Mouse (Mus musculus) cortical plate, adult 2 months (tissue): ENCODE results near the gene Slc1a5. TPM values are rescaled to one million over a fixed set of nuclear protein-coding genes. Genes with fewer than 3 reads are reported as not detected.

Experiments
- H3K27ac ChIP-seq: fragments of 200-500 bp; 2 replicates; pipeline ENCODE4 v1.5.1; 2012; ENCODE audit warnings: low read length, control low read depth, inconsistent platforms; ENCODE audit not compliant: insufficient read depth
- H3K4me1 ChIP-seq: fragments of 200-500 bp; 2 replicates; pipeline ENCODE4 v1.6.1; 2011; ENCODE audit warnings: low read length; ENCODE audit not compliant: control insufficient read depth, insufficient read depth
- H3K4me3 ChIP-seq: fragments of 200-500 bp; 2 replicates; pipeline ENCODE4 v1.5.1; 2011; ENCODE audit warnings: mild to moderate bottlenecking, low read length, control low read depth; ENCODE audit not compliant: insufficient read depth
- CTCF ChIP-seq: fragments of 200-500 bp; IDR thresholded peaks from 2 replicates; pipeline ENCODE4 v1.5.1; 2011; ENCODE audit warnings: mild to moderate bottlenecking, control low read depth, low read length; ENCODE audit not compliant: insufficient read depth; ENCODE audit errors: extremely low read depth
- POLR2A ChIP-seq: fragments of 200-500 bp; IDR thresholded peaks from 2 replicates; pipeline ENCODE4 v1.6.1; 2011; ENCODE audit warnings: mild to moderate bottlenecking, low read length, control low read depth; ENCODE audit not compliant: insufficient read depth; ENCODE audit errors: extremely low read depth
- polyA plus RNA-seq: library from polyadenylated mRNA; depleted of rRNA; stranded (reverse); fragments of >200 nt; gene quantifications from 2 replicates; pipeline ENCODE4 v1.2.3, GENCODE M21; 2012; rRNA removed

Gene Slc1a5
- 5.7 and 6.1 TPM in 2 replicates for polyA plus RNA-seq

DNA sequence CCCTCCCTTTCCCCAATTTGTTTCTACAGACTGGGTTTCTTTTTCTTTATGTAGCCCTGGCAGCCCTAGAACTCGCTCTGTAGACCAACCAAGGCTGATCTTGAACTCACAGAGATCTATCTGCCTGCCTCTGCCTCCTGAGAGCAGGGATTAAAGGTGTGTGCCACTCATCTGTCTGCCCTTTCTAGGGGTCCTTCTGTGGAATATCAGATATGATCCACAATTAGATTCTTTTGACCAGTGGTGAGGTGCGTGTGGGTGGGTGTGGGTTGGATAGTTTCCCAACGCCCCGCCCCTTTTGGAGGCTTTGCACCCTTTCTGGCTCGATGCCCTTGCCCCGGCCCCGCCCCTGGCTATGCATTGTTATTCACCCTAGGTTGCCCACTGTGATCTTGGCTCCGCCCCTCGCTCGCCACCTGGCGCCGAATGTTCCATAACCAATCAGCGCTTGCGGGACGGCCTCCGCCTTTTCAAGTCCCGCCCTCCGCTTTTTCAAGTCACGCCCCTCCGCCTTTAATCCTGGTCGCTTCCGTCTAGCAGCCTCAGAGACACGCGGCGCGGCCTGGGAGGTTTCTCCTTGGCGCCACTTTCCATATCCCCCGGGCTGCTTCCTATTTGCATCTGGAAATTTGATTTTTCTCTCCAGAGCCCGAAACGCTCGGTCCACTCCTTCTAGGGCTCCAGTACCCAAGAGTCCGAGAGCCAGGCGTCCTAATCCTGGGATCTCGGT is at the start of gene Slc1a5:
Gene Slc1a5 (plus strand): TSS at position 516 of the 730 bp plus-strand sequence.
- Histone ChIP-seq H3K27ac (no peak within 1 kb of the TSS), H3K4me1 (peaks cover 2% of the 10 kb centered on the region; the same call in 1 of the 2 replicates), H3K4me3 (peak within 1 kb of the TSS; percentile 38)
- TF ChIP-seq POLR2A (peak; percentile 70), CTCF (no peak)

DNA sequence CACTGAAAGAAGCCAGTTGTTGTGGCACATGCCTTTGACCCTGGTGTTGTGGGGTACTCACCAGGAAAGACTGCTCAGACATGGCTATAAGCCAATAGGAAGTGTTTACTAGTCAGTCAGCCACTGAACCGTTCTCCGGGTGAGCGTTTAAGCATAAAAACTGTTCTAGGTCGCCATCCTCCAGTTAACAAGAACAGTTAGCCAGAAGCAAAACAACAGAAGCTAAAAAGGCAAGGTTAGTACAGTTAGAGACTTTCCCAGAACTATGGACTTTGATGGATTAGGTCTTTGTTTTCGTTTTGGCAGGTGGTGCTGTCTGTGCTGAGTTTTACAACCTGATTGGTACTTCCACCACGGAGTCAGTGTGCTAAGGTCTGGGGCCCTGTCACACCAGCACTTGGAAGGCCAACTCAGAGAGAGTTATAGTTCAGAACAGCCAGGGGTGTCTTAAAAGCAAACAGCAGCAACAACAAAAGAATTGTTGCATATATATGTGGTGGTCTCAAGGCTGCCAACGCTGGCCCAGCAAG is 49.2 kb upstream of the Slc1a5 start:
- Histone ChIP-seq H3K4me3 (no peak overlapping the region), H3K4me1 (peaks cover 2% of the 10 kb centered on the region; the same call in 1 of the 2 replicates), H3K27ac (no peak overlapping the region)
- TF ChIP-seq CTCF, result no peak
- no peak for TF ChIP-seq POLR2A

DNA sequence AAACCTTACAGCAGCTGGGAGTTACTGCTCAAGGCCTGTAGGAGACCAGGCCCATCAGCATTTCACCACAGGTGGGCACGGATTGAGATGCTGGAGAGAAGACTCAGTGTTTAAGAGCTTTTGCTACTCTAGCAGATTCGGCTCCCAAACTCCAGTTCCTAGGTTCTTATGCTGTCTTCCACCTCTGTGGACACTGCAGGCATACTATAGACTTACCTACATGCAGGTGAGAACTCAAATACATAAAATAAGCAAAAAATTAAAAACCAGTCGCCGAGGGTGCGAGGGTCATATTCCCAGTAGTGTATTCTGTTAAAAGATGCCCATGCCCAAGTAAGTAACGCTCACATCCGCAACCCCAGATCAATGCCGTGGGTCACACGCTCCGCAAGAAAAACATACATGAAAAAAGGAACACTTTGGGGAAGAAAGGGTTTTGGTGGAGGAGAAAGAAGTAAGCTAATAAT is 43.5 kb upstream of the Slc1a5 start:
- TF ChIP-seq CTCF, result no peak
- no peak for TF ChIP-seq POLR2A
- Histone ChIP-seq H3K4me1 (peaks cover 4% of the 10 kb centered on the region), H3K27ac (no peak overlapping the region; the same call in 1 of the 2 replicates), H3K4me3 (peak overlapping the region; percentile 65)

DNA sequence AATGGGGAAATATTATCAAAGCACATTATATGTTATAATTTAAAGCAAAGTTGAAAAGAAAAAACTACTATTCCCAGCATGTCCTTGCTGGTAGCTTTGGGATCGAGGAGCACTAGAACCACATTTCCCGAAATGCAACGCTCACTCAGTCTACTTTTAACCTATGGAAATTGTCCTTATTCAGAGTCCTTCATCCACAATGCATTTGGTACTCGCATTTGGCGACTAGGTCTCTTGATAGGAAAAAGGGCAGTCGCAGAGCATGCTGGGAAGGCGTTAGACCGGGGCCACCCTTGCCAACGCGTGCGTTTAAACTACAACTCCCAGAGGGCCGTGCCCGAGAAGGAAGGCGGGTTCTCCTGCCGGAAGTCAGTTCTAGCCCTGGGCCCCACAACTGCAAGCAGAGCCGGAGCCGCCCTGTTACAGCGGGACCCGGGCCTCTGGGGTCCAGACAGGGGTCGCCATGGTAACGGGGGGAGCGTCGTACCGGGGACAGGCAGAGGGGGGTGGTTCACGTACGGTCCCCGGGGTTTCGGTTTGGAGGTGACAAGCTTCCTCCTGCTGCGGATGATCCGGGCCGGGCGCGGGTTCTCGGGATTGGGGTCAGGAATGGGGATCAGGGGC is 43.0 kb upstream of the Slc1a5 start, which contains the start of gene Ap2s1:
Gene Ap2s1 (plus strand): TSS at position 338 of the 624 bp plus-strand sequence.
- TF ChIP-seq POLR2A, result peak; percentile 64
- no peak for TF ChIP-seq CTCF
- Histone ChIP-seq H3K4me1 (peaks cover 4% of the 10 kb centered on the region), H3K4me3 (peak within 1 kb of the TSS; percentile 65), H3K27ac (no peak within 1 kb of the TSS; the same call in none of the 2 replicates)

DNA sequence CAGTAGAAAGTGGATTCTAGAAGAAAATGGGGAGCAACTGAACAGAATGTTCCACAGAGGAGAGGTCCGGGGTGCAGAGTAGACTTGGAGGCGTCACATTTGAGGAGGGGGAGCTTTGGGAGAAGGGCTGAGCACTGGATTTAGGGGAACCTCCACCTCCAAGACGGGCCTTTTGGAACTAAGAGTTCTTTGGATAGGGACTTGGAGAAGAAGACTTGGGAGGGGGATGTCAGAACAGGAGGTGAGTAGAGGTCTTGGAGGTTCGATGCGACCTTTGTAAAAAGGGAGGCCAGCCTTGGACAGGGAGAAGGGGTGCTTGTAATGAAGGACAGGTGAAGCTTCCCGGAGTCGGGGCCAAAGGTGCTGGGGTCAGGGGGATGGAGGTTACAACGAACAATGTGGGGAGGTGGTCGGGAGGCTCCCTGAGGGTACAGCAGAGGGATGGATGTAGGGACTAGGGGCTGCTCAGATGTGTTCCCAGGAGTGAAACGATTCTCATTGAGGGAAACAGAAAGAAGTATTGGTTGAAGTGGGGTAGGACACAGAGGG is 42.0 kb upstream of the Slc1a5 start:
- H3K4me3 ChIP-seq, result peak overlapping the region; percentile 65
- H3K4me1 ChIP-seq, result peaks cover 4% of the 10 kb centered on the region
- H3K27ac ChIP-seq, result no peak overlapping the region
- no peak for TF ChIP-seq CTCF

DNA sequence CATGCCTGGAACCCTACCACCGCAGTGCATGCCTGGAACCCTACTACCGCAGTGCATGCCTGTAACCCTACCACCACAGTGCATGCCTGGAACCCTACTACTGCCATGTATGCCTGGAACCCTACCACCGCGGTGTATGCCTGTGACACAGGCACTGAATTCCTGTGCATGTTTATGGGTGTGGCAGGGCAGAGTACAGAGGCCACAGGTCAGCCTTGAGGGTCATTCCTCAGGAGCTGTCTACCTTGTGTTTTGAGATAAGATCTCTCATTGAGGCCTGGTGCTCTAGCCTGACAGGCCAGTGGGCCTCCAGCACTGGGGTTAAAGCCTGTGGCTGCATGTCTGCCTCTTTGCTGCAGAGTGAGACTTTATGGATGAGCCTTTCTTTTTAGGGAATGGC is 35.8 kb upstream of the Slc1a5 start:
- TF ChIP-seq POLR2A, result no peak
- no peak for TF ChIP-seq CTCF
- H3K4me3 ChIP-seq, result no peak overlapping the region
- H3K27ac ChIP-seq, result peak overlapping the region; percentile 21; the same call in 1 of the 2 replicates
- H3K4me1 ChIP-seq, result no peaks in the 10 kb centered on the region

DNA sequence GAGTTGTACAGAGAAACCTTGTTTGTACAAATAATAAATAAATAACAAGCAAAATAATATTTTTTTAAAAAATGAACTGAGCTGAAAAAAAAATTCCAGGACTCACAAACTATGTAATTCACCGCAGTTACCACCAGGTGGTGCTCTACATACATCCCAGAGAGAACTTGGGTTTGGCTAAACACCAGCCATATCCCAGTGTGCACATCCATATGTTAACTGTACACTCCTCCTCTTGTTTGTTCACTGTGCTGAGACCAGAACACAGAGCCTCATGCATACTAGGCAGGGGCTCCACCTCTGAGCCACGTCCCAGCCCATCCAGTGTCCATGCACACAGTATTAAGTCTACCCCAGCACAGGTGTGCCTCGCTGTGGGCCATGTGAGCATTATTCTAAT is 35.0 kb upstream of the Slc1a5 start:
- no peak overlapping the region for H3K4me3 ChIP-seq
- H3K4me1 ChIP-seq, result no peaks in the 10 kb centered on the region
- TF ChIP-seq CTCF (peak; percentile 64), POLR2A (no peak)
- no peak overlapping the region for H3K27ac ChIP-seq

DNA sequence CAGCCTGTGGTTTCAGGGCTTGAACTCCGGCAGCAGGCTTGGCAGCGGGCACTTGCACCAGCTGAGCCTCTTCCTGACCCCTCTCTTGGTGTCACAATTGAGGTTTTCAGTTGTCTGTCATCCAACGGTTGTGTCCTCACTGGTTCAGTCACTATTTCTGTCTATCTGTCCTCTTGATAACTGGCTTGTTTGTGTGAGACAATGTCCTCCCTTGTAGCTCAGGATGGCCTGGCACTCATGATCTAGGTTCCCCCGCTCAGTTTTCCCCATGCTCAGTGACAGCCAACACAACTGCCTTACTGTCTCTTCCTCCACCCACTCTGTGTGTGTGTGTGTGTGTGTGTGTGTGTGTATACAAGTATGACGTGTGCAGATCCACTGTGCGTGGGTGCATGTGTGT is 33.5 kb upstream of the Slc1a5 start:
- Histone ChIP-seq H3K27ac (peak overlapping the region; percentile 32; the same call in 1 of the 2 replicates), H3K4me3 (no peak overlapping the region), H3K4me1 (peaks cover 2% of the 10 kb centered on the region; the same call in 1 of the 2 replicates)
- TF ChIP-seq CTCF (no peak), POLR2A (no peak)

DNA sequence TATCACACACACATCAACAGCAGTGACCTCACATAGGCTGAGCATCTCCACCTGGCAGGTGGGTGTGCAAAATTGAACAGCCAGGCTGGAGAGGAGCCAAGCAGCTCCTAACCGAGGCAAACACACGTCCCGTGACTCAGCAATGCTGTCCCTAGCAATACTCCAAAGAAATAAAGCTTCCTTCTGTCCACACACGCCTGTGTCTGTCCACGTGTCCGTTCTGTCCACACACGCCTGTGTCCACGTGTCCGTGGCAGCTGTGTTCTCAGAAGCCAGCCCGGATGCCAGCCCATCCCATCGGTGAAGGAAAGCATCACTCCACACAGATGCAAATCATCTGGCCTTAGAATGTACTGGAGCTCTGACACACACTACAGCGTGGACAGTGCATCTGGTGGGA is 29.1 kb upstream of the Slc1a5 start:
- Histone ChIP-seq H3K27ac (no peak overlapping the region), H3K4me3 (no peak overlapping the region), H3K4me1 (peaks cover 2% of the 10 kb centered on the region; the same call in 1 of the 2 replicates)
- TF ChIP-seq POLR2A (no peak), CTCF (no peak)
